Mouse (Mus musculus) lung, adult 2 months (tissue): Measurements from ENCODE around the gene App.

ENCODE experiments used
- CTCF ChIP-seq: fragments of 200-500 bp; IDR thresholded peaks from 2 replicates; pipeline ENCODE4 v1.5.1; 2011; ENCODE audit warnings: mild to moderate bottlenecking, low read length, control low read depth; ENCODE audit not compliant: insufficient read depth
- POLR2A ChIP-seq: fragments of 200-500 bp; IDR thresholded peaks from 2 replicates; pipeline ENCODE4 v1.6.1; 2011; ENCODE audit warnings: low read depth, mild to moderate bottlenecking, control low read depth, low read length, borderline replicate concordance; ENCODE audit errors: extremely low read depth

DNA sequence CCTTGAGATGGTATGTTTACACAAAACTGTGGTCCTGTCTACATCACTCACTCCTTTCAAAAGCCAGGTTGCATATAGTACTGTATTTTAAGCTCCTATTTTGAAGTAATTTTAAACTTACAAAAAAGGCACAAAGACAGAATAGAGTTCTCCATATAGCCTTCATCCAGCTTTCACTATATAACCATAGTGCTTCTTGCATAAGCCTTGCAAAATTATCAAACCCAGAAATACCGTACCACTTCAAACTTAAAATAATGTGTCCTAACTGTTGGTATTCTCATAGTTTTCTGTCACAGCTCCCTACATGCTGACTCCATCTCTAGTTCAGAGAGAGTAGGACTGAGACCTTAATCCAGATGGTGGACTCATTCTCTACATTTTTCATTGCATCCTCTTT lies 245.7 kb downstream of the App start:
- no peak for TF ChIP-seq CTCF
- TF ChIP-seq POLR2A = no peak
